8 mouse cellular contexts compared by ENCODE assay signal in the genomic region with DNA sequence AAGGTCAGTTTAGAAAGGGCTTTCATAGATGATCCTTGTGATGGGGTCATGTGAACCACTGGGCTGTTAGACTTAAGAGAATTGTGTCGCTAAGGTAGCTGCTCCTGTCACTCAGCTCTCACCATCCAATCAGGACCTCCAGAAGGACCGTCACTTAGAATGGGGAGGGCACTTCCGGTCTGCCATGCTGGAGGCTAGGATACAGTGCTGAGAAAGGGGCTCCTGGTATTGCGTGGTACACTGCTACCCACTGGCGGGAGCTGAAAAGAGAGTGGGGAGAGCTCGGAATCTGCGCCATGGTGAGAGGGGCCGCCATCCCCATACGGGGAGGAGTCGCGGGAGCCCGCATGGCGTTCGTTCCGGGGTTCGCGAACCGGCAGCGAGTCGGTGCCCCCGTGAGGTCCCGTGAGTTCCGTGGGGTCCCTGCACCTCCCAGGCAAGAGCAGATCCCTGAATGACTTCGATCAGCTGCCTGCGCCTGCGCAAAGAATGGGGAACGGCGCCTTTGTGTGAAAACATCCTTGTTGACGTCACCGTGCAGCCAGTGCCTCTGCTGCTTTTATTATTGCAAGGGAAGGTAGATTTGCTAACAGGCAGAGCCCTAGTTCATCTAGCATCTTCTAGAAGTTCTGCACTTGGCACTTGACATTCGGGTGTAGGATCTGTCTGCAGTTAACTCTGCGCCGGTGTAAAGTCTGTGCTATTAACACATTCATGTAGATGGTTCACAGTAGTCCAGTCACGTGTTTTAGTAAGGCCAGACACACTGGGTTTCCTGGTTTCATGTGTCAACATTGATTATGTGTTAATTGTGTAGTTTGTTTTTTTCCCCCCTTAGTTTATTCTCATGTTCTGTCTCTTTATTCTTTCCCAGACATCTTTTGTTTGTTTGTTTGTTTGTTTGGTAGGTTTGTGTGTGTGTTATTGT. TPM values are rescaled to one million over a fixed set of nuclear protein-coding genes. Genes with fewer than 3 reads are reported as not detected.
DNase-seq lines count a peak whose midpoint lies in the region; ATAC-seq lines count a peak whose summit lies in the region.

A gene (plus strand): TSS at position 173 of the 928 bp plus-strand sequence.

- peak within 1 kb of the TSS; percentile 59 for H3K4me3 ChIP-seq in hindbrain, embryonic 13.5 days

- peak within 1 kb of the TSS; percentile 57 for H3K4me2 ChIP-seq in hindbrain, embryonic 13.5 days

- 5% methylated on average over 34 of the region's 34 CpGs for WGBS in hindbrain, embryonic 13.5 days

- peaks cover 5% of the 10 kb centered on the region; the same call in 1 of the 2 replicates for H3K27me3 ChIP-seq in hindbrain, embryonic 13.5 days

- H3K4me1 ChIP-seq in hindbrain, embryonic 13.5 days (replicated peaks) = peaks cover 3% of the 10 kb centered on the region; the same call in 1 of the 2 replicates

- peak; percentile 100 for ATAC-seq in hindbrain, embryonic 13.5 days (ENCODE audit: low FRiP score)

- H3K9me3 ChIP-seq in hindbrain, embryonic 13.5 days = peaks cover 30% of the 10 kb centered on the region

- H3K27ac ChIP-seq in hindbrain, embryonic 13.5 days = peak within 1 kb of the TSS; percentile 99

- peak within 1 kb of the TSS; percentile 79 for H3K9ac ChIP-seq in hindbrain, embryonic 13.5 days

- peak; percentile 95 for DNase-seq in NIH3T3 (ENCODE audit: low read depth)
- peak; percentile 88 for DNase-seq in cerebellum, adult 9-11 months
- peak; percentile 79 to 84 for DNase-seq in frontal cortex, postnatal 14 days (ENCODE audit: low spot score in 2 of 2)
- DNase-seq in layer of hippocampus, postnatal 25 days (ENCODE audit: extremely low spot score in 1 of 2, low spot score in 1 of 2) = peak; percentile 70 to 77
- peak; percentile 86 for DNase-seq in lung, postnatal 25 days (ENCODE audit: low spot score)
- DNase-seq in retina, embryonic 14.5 days (ENCODE audit: low spot score) = peak; percentile 93
- peak; percentile 91 for DNase-seq in thymus, postnatal 4 days

- H3K36me3 ChIP-seq in hindbrain, embryonic 13.5 days = peaks cover 33% of the 10 kb centered on the region

RNA-seq across cellular contexts. Expression of the gene that starts here (rescaled TPM):
- polyA plus RNA-seq in hindbrain, embryonic 13.5 days (2015; fragmentation: Nextera tagmentation; extraction: Ambion mirVana) = 18.0 and 19.5 TPM in 2 replicates
- total RNA-seq in layer of hippocampus, postnatal 25 days (2021) = 1 to 10 TPM; 6.7 to 8.0 TPM

Comparison
In these comparisons a context has a peak if more than half of its experiments do, and no peak if none do; other contexts are left out.
1. Peak in every context shown above with its lines: DNase-seq, ATAC-seq, H3K4me3 ChIP-seq and H3K27ac ChIP-seq.